Mouse (Mus musculus) hindlimb bud, embryonic 11.5 days (tissue): ENCODE measurements around the gene Wwc1.
"Not testable (repeated sequence)": the region's sequence is repeated elsewhere in the genome, so short reads cannot be mapped to it uniquely, and the experiment has no call there.

ENCODE experiments used
- DNase-seq: peaks from one replicate; pipeline ENCODE4 v3.0.0-alpha.2; 2012; ENCODE audit warnings: low read depth, low spot score; ENCODE audit errors: extremely low spot score

Wwc1 gene

DNA sequence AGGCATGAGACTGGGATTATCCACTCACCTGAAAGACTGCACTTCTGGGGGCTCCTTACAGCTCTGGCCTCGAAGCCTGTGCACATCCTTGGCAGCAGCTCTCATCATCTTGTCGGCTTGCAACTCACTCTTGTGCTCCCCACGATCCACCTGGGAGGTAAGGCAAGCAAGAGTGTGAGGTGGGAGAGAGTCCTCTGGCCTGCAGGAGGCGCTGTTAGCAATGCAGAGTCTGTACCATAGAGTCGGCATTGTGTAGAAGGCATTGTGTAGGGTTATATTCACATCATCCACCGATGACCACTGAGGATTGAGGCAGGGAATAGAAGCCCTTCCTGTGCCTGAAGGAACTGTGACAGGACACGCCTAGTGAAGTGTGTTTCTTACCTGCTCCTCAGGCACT, 140.0 kb downstream of the Wwc1 start:
- DNase-seq = no peak

DNA sequence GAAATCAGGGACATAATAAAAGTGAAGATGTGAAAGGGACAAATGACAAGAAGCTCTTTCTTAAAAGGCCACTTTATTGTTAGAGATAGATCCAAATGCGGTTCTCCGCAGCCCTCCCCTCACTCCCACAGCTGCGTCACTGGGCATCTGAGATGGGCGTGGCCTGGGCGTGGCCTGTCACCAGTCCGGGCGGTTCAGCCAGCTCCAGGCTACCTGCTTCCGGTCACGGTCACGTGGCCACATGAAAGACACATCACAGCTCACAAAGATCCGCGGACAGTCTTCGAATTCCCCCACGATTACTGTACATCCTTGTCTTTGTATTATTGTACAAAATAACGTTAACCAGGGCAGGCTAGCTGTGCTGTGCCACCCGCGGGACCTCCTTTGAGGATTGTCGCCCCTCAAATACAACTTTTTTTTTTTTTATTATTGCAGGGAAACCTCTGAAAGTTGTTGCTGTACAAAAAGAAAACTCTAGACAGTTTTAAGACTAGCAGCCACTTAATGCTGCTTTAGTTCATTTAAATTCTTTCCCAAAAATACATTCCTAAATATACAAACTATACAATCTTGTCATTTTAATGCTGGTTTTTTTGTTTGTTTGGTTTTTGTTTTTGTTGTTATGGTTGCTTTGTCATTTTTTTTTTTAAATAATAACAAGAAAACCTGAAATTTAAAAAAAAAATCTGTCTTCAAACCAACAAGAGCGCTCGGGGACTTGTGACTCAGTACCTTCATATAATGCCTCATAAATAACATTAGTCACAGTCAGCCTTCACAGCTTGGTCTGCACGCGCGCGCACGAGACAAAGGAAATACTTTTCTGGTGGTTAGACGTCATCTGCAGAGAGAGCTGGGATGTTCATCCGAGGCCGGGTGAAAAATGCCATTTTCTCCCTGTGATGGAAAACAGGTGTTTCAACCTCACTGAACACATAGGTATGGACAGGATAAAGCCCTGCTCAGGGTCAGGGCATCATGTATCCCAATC, 141.7 kb downstream of the Wwc1 start:
- DNase-seq = peak; percentile 63

GRCm38 (mm10) chr11:35837156-35838126, 142.9 kb downstream of the Wwc1 start:
- DNase-seq = no peak

GRCm38 (mm10) chr11:35834022-35834760, 146.1 kb downstream of the Wwc1 start, which contains the start of gene Rars:
TSS of gene Rars (minus strand) at chr11:35834506.
- peak; percentile 73 for DNase-seq

DNA sequence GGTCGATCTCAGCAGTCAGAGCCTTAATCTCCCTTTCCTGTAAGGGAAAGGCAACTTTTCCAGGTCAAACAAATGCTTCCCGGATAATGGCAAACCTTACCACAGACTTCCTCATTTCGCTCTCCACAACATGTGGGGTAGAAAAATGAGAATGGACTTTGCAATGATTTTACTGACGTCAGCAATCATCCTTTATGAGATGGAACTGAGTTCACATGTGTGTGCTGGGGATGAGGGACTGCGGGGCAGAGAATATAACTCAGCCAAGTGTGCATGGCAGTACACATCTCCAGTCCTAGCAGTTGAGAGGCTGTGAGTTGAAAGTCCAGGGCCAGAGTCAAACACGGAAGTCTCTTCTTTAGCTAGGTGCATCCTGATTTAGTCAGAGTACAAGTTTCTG, 147.1 kb downstream of the Wwc1 start:
- DNase-seq = no peak

GRCm38 (mm10) chr11:35832139-35832538, 148.2 kb downstream of the Wwc1 start:
- DNase-seq = no peak

DNA sequence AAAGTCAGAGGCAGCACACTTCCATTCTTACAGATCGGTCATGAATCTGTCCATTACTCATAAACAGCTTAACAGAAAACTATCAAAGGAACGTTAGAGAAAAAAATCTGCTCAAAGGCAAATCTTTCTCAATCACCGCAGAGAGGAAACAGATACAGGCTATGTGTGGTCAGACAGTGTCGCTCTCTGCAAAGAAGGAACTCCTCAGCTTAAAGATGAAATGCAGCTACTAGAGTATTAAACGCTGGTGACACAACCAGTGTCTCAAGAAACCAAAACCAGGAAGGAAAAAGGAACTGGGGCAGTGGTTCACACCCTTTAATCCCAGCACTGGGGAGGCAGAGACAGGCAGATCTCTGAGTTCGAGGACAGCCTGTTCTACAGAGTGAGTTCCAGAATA, 152.6 kb downstream of the Wwc1 start:
- DNase-seq = no peak

DNA sequence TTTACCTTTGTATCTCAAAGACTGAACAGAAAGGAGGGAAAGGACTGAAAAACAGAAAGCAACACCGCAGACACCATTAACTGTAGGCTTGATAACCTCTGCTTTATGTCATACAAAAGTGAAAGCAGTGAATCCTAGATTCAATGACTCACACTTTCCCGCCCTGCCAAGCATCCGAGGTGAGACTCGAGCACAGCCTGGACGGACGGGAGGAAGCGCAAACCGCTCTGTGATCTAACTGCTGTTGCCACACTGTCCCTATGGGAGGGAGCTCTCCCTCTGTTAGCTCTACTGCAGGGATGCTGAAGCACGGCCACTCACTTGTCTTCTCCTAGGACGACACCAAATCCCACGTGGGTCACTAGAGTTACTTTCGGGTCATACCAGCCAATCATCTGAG, 164.0 kb downstream of the Wwc1 start:
- DNase-seq = no peak

DNA sequence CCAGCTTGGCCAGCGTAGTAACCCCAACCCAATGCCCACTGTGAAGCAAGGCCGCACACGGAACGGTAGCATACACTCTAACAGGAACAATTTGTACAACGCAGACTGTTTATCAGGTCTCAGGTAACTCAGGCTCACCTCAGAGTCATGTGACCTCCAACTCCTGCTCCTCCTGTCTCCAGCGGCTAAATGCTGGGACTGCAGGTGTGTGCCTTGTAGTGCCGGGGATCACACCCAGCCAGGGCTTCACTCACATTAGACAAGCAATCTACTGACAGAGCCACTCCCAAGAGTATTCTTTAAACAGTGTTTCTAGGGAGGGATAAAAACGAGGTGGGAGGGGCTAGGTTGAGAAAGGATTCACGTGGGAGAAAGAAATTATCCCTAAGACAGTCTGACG, 168.9 kb downstream of the Wwc1 start:
- no peak for DNase-seq

DNA sequence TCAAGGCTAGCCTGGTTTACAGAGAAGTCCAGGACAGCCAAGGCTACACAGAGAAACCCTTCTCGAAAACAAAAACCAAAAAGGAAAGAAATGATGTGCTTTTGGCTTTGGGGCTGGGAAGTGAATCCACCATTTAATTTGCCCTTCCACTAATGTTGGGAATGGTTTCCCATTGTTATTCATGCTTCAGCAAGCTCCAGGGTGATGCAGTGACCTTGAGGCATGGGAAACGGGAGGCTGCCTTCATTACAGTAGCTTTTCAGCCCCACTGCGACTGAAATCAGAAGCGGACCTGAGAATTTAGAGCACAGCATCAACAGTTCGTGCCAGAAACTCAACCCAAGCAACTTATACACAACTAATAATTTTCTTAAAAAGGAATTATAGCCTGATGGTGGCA, 179.0 kb downstream of the Wwc1 start:
- no peak for DNase-seq

DNA sequence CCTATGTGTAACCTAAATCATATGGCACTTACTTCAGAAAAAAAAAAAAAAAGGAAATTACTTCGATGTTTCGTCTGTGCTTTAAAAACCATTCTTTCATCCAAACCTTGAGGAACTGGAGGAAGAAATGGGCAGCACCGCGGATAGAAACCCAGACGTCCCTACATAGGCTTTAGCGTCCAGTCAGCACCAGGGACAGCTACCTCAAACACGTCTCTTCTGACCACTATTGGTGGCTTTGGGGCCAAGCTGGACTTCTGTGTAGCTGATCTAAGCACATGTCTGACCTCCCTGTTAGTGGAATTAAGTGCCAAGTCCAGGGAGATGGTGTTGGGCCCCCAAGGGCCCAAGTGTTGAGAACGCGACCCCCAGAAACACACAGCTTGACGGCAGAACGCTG, 181.5 kb downstream of the Wwc1 start, which contains the start of gene Fbll1:
Gene Fbll1, minus strand, starts transcription at position 11 of the 400 bp plus-strand sequence.
- peak; percentile 69 for DNase-seq

DNA sequence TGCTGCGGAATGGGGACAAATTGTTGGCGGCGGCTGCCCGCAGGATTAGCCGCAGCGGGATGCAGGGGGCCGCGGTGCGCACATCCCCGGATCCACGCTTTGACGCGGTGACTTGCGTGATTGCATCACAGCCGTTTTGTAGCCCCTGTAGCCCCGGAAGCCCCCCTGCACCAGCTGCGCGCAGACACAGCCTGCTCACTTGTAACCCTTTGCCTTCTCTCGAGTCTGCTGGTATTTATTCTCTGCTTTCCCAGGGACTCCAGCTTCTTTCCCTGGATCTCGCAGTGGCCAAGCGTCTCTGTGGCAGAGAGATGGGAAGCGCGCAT, 181.9 kb downstream of the Wwc1 start:
- DNase-seq = no peak

DNA sequence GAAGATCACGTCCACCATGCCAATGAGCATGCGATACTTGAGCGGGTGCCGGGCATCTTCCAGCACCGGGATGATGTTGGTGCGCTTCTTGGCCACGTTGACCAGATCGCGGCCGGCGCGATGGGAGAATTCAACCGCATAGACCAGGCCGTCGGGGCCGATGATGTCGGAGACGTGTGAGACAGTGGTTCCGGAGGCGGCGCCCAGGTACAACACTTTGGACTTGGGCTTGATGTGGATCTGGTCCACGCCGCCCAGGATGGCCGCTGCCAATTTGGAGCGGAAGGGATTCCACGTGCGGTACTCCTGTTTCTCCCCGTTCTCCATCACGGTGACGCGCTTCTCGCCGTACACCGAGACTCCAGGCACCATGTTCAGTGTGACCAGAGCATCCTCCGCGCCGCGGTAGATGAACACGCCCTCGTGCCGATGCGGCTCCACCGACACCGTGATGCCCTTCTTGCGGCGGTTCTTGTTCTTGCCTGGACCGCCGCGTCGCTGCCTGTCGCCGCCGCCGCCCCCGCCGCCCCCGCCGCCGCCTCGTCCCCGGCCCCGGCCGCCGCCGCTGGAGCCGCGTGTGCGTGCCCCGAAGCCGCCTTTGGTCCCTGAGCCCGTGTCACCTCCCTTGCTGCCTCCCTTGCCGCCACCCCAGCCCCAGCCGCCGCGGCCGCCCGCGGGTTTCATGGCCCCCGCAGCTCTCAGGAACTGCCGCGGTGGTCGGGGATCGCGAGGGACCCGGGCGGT, 182.4 kb downstream of the Wwc1 start:
- no peak for DNase-seq

DNA sequence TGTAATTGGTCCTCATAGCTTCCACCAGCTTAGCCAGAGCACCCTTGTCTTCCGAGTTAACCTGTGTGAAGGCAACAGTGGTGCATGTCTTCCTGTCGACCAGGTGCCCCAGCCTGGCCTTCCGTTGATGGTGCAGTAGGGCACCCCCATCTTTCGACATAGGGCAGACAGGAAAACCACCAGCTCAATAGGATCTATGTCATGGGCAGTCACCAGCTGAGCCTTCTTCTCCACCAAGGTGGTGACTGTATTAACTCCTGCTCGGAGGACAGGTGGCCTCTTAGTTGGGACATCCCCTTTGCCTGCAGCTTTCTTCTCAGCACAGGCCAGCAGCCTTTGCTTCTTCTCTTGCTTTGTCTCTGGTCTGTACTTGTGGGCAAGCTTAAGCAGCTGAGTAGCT, 187.5 kb downstream of the Wwc1 start:
- not testable (repeated sequence) for DNase-seq

- no peak for DNase-seq
These were observed 191.9 kb downstream of the Wwc1 start for GRCm38 (mm10) chr11:35788443-35788842.
